Mouse (Mus musculus) cerebellum, adult 2 months (tissue): ENCODE measurements around the gene Denr.

Source experiments
- CTCF ChIP-seq: fragments of 200-500 bp; IDR thresholded peaks from 2 replicates; pipeline ENCODE4 v1.5.1; 2011; ENCODE audit warnings: low read depth, mild to moderate bottlenecking, control low read depth, low read length, moderate library complexity, borderline replicate concordance; ENCODE audit not compliant: insufficient read depth
- POLR2A ChIP-seq: fragments of 200-500 bp; IDR thresholded peaks from 2 replicates; pipeline ENCODE4 v1.6.1; 2011; ENCODE audit warnings: low read length, control low read depth, borderline replicate concordance; ENCODE audit not compliant: insufficient read depth

DNA sequence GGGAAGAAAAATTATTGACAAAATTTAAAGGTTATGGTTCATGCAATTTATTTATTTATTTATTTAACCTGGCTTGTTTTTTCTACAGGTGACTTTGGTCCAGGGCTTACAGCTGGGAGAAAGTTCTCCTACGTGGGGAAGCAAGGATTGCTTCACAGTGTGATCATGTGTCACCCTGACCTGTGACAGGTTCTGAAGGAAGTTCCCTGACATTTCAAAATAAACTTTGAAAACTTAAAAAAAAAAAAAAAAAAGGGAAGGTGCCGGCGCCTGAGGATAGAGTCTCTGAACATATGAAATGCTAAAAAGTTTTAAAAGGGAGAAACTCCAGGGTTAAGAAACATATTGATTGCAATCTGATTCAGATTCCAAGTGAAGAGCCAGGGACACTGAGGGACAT lies 20.6 kb upstream of the Denr start:
- TF ChIP-seq POLR2A: no peak
- TF ChIP-seq CTCF: no peak
